Mouse (Mus musculus) kidney, adult 18-20 months (tissue): ENCODE measurements around the gene Entpd3.

ENCODE experiments used
- DNase-seq: peaks from one replicate; pipeline ENCODE4 v3.0.0; 2021

The Entpd3 gene

DNA sequence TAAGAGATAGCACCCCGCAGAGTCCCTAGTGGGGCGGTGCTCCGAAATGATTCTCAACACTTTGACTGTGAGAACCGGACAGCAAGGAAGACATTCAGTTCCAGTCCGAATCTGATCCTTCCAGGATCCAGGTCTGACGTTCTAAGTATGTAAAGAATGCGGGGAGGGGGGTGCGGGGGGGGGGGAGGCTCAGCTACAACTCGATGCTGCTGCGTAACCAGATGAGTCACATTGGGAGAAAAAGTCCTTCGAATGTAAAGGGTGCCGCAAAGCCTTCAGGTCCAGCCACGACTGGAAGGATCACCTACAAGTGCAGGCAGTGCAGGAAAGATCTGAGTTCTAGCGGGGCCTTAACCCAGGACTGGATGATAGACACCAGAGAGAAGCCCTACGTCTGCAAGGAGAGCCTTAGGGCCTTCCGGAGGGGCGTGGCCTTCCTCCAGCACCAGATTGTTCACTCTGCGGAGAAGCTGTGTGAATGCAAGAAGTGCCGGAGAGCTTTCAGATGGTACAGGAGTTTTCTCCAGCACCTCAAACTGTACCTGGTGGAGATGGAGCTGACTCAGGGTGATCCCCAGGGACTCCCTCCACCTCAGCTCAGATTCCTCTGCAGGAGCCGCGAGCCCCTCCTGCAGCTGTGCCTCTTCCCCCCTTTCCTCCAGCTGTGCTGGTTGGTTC is 42.5 kb downstream of the Entpd3 start:
- peak; percentile 63 for DNase-seq

DNA sequence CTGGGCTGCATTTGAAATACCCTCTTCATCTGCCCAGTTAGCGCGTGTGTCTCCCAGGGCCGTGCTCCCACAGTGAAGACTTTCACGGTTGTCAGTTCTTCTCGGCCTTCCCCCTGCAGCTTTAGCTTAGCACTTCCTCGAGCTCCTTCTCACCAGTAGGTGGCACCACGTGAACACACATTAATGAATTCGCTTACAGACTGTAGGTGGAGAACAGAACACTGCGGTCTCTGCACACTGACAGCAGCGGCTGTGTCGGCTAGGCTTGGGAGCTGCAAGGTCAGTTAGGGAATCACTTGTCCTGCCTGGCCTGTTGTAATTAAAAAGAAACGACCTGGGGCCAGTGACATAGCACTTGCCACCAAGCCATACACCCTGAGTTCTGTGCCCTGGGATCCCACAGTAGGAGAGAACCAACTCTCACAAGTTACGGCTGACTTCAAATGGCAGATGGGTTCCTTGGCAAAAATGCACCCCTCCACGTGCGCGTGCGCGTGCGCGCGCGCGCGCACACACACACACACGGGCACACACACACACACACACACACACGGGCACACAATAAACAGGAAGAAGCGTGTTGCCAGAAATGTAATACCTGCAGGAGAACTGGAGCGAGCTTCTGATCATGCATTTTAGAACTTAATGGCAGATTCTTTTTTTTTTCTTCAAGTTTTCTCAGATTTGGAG is 43.1 kb downstream of the Entpd3 start:
- DNase-seq = peak; percentile 89

DNA sequence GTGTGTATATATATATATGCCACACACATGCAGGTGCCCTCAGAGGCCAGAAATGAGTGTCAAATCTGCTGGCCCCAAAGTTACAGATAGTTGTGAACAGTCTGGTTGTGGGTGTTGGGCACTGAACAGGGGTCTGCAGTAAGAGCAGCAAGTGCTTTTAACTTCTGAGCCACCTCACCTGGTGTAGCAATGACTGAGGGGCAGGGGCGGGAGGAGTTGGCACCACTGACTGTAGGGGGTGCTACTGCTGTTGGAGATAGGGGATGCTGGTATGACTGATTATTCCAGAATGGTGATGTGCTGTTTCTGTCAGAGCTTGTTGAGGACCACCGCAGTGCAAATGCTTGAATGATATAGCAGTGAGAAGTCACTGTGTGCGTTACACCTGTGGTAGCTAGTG is 43.7 kb downstream of the Entpd3 start:
- no peak for DNase-seq

DNA sequence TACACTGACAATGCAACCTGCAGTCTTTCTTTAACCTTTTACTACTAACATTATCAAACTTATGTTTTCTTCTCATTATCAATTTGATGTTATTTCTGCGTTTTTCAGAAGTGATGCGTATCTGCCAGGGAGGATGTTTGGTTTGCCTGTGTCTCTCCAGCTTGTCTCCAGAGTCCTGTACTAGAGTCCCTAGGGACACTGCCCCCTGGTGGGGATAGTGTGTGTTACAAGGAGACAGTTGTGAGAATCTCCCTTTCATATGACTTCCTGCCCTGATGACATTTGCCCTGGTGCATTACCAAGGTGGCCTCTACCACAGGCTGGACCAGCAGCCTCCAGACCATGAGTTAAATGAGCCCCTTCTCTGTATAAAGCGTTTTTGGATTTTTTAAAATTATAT is 46.9 kb downstream of the Entpd3 start:
- DNase-seq = peak; percentile 77

DNA sequence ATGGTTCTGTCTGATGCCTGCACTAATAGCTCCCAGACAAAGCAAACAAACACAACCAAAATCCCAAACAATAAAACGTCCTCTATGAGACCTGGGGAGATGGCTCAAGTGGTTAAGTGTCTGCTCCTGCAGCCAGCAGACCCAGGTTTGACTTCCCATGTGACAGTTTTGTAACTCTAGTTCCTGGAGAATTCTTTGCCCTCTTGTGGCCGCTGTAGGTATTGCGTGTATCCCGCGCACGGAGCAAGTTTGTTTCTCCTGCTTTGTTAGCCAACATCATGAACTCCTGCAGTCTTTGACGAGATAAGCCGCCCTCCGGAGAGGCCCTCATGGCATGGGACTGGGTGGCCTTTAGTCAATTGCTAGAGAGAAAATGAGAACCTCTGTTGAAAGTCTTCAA is 51.9 kb downstream of the Entpd3 start:
- peak; percentile 84 for DNase-seq

DNA sequence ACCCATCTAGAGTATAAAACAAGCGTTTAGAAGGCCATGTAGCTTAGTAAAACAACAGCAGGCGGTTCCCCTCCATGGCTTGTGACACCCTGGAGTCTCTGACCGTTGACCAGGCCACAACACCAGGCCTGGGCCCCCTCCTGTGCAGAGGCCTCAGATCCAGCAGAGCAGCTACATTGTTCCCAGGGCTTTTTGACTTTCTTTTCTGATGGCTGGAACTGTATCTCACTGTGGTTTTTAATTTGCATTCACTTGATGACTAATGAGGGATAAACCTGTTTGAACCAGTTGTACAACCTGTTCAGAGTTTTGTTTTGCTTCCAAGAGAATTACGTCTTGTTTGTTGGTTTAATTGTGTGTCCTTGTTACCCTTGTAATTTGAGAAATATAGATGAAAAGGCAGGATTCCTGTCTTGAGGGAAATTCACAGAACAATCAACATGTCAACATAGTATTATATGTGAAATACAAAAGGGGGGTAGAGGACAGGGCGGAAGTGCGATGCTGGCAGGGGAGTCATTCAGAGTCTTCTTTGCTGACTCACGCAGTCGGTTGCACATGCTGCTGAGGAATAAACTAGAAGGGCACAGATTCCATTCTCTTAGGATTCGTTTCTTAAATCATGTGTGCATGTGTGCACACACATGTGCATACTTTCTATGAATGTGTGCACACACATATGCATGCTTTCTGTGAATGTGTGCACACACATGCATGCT is 53.9 kb downstream of the Entpd3 start:
- no peak for DNase-seq

DNA sequence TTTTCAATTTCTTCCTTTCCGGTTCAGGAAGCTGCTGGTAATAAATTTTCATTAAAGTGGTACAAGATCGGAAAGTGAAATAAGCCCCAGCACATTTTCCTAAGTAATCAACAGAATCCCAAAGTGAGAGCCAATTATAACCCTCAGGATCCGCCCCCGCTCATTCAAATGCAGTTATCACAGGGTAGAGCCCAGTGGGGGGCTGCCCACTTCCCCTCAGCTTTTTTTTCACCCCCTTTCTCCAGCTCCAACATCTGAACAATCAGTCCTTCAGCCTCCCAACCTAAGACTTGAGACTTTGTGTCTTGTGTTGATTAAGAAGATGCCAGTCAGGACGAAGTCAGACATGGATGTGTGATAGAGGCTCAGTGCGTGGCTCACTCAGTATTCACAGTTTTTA is 55.2 kb downstream of the Entpd3 start:
- DNase-seq = no peak

DNA sequence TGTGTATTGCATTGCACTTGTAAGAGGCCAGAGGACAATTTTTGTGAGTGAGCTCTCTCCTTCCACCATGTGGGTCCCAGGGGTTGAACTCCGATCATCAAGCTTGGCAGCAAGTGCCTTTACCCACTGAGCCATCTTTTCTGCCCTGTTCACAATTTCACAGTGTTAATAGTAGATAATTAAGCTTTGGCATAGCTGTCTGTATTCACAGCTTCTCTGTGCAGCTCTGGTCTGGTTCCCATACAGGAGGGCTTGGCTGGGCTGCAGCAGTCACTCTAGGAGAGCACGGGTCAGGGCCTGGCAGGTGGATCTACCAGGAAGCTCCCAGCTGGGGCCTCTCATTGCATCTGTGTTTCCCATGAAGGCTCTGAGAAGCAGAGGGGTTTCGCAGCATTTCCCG is 55.7 kb downstream of the Entpd3 start:
- DNase-seq = no peak

DNA sequence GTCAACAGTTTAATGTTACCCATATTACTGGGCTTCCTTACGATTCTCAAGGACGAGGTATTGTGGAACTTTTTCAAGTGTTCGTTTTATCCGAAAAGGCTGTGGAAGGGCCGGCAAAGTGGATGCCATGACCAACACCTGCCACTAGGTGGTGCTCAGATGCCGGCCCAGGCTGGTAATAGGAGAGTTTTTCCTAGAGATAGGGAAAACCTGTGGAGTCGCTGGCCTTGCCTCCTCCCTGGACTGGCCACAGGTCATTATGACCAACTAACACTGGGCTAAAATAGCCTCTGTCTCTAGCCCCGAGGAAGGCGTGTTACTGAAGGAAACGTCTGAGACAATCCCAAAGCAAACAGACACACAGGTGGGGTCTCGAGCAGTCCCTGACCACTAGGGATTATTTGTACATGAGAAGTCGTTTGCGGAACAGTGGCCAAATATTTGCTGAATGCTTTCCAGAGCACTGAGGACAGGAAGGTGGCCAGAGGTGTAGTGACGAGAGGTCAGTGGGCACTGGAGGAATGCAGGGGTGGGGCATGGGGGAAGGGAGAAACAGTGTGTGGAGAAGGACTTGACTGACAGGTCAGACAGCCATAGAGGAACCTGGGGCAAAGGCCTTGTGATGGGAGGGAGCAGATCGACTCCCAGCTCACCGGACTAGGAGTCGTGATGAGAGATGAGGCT is 62.0 kb downstream of the Entpd3 start:
- DNase-seq = peak; percentile 84

DNA sequence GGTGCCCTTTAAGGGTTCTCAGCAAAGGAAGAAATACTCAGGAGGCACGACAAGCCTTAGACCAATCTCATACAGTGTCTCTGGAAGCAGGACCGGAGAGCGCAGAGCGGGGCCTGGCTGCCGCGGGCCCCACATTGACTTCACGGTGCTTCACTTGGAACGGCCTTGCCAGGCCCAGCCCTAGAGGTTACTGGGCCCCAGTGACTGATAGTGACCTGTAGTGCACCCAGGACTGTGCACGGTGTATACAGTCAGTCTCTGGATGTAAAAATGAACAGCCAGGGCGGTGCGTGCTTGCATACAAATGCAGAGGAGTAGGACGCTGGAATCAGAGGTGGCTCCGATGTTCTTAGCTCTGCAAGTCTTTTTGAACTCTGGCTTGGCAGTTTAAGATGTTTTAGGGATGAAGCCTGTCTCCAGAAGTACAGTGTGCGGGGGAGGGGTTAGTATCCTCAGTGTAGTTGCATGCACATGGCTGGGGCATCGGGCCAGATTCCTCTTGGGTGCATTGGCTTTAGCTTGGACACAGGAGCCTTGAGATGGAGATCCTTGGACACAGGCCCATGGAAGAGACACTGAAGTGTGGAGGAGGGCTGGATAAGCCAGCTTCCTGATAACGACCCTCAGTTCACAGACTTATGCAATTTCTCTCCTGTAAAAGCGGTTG is 62.7 kb downstream of the Entpd3 start:
- no peak for DNase-seq

DNA sequence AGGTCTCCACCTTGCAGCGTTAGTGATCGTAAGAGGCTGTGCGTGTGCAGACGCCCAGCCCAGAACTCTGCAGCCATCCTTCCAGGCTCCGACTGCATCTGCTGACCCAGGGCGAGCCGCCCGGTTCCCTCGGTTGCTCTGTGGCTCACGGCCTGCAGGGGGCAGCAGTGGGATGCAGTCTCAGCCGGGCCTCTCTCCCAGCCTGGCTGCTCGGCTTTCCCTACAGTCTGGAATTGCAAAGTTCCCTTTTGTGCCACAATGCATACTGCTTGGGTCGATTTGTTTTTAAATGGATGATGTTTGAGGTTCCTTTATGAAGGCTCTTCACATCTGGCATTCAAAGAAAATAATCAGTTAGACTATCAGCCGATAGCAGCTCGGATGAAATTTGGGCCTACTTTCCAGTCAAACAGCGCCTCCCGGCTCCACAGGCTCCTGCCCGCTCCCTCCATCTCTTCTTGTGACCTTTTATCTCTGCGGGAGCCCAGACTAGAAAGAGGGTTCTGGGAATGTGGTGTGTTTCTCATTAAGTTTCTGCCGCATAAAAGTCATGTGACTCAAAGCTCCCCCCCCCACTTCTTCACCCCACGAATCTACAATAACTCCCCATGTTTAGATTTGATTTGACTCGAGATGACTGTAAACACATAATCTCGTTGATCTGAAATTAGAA is 63.4 kb downstream of the Entpd3 start:
- peak; percentile 92 for DNase-seq

DNA sequence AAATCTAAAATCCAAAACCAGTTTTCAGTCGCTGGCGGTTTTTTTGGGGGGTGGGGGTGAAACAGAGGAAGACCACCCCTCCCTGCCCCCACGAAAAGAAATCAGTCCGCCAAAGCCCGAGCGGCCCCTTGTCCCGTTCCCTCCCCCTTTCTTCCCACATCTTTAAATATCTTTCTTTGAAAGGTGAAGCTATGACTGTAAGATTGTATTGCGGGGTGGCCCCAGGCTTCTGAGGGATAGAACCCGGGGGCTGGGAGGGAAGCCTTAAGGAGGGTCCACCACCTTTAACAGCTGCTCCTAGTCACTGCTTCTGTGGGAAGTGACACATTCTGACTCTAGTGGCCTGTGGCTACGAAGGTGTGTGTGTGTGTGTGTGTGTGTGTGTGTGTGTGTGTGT is 63.9 kb downstream of the Entpd3 start:
- no peak for DNase-seq

DNA sequence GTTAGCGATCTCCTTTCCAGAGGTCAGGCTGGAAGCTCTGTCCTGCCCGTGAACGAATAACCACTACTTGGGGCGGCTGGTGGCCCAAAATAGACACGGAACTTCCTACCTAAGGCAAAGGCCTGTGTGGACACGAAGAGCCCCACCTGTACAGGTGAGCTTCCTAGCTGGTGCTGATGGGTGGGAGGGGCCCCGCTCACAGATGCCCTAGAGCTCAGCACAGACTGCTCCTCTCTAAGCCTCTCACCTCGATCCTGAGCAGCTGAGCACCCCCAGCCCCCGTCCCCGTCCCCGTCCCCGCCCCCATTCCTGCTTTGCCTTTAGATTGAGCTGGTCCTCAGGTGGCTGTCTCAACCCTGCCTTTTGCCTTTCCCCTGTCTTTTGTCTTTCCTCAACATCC is 64.3 kb downstream of the Entpd3 start:
- no peak for DNase-seq

DNA sequence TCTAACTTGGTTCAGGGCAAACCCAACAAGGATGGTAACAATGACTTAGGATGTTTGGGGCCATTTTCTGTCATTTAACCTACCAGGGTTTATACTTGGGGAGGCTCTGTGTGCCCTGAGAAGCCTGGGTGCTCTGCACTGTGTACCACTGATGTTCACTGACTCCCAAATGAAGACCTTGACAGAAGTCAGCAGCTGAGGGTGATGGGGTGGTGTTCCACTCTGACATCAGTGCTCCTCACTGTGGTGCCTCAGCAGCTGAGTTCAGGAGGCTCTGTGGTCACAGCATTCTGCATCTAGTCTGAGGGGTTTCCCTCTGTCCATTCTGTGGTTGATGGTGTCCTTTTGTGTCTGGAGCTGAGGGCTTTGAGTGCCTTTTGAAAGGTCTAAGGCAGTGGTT is 71.4 kb downstream of the Entpd3 start:
- DNase-seq = no peak

DNA sequence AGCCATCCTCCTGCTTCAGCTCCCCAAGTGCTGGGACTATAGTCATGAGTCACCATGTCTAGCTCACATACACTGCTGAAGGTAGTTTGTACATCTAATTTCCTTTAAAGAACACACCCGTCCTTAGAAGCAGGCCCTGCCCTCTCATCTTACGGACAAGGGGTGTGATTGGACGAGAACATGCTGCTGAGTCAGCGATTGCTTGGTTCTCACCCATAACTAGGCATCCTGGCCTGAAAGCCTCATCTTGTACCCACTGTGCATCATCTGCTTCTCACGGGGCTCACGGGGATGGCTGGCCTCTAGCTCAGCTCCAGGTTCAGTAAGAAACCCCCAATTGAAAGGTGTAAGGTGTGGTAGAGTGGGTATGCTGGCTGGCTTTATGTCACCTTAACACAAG is 74.4 kb downstream of the Entpd3 start:
- DNase-seq = no peak
